Mouse (Mus musculus) MEL (cell line): ENCODE measurements around the gene Phf21a.

Experiments used
- BHLHE40 ChIP-seq: IDR thresholded peaks from 2 replicates; pipeline ENCODE4 v1.6.1; 2012; ENCODE audit warnings: low read depth, mild to moderate bottlenecking, inconsistent platforms, low read length, improper control_type of control experiment, borderline replicate concordance
- CTCF ChIP-seq, 3 experiments: IDR thresholded peaks in 2 of 3; conservative IDR thresholded peaks in 1 of 3; 2 replicates each; pipeline ENCODE4 v1.5.1; 2011 to 2012; ENCODE audit warnings: low read length in 3 of 3, low read depth in 2 of 3, mild to moderate bottlenecking in 2 of 3, improper control_type of control experiment in 1 of 3, inconsistent platforms in 1 of 3, mixed read lengths in 1 of 3, moderate library complexity in 1 of 3; ENCODE audit not compliant: control insufficient read depth in 1 of 3, insufficient read depth in 1 of 3, poor library complexity in 1 of 3, severe bottlenecking in 1 of 3
- EP300 ChIP-seq, 2 experiments: IDR thresholded peaks; 2 replicates each; pipeline ENCODE4 v1.6.1; 2011; ENCODE audit warnings: improper control_type of control experiment in 2 of 2, low read length in 2 of 2, low read depth in 1 of 2, mild to moderate bottlenecking in 1 of 2
- KAT2A ChIP-seq: conservative IDR thresholded peaks from 2 replicates; pipeline ENCODE4 v1.6.1; 2012; ENCODE audit warnings: low read depth, low read length, improper control_type of control experiment, inconsistent platforms
- MAZ ChIP-seq: IDR thresholded peaks from 2 replicates; pipeline ENCODE4 v1.6.1; 2012; ENCODE audit warnings: low read depth, mild to moderate bottlenecking, inconsistent platforms, low read length, improper control_type of control experiment
- MXI1 ChIP-seq: IDR thresholded peaks from 2 replicates; pipeline ENCODE4 v1.6.1; 2011; ENCODE audit warnings: mild to moderate bottlenecking, low read depth, low read length, improper control_type of control experiment
- MYC ChIP-seq: IDR thresholded peaks from 2 replicates; pipeline ENCODE4 v1.6.1; 2011; ENCODE audit warnings: low read depth, mild to moderate bottlenecking, low read length, improper control_type of control experiment, moderate library complexity
- NRF1 ChIP-seq: IDR thresholded peaks from 2 replicates; pipeline ENCODE4 v1.6.1; 2014; ENCODE audit warnings: low read depth, mild to moderate bottlenecking, inconsistent platforms, low read length, improper control_type of control experiment, moderate library complexity; ENCODE audit not compliant: poor library complexity, insufficient read depth, severe bottlenecking
- POLR2A ChIP-seq, 2 experiments: IDR thresholded peaks; 2 replicates each; pipeline ENCODE4 v1.6.1; 2011 to 2012; ENCODE audit warnings: low read length in 2 of 2, mild to moderate bottlenecking in 2 of 2, control low read depth in 1 of 2, improper control_type of control experiment in 1 of 2, low read depth in 1 of 2, moderate library complexity in 1 of 2; ENCODE audit not compliant: control insufficient read depth in 1 of 2, insufficient read depth in 1 of 2, poor library complexity in 1 of 2
- RAD21 ChIP-seq: IDR thresholded peaks from 2 replicates; pipeline ENCODE4 v1.6.1; 2011; ENCODE audit warnings: mild to moderate bottlenecking, low read depth, low read length, improper control_type of control experiment
- SIN3A ChIP-seq: IDR thresholded peaks from 2 replicates; pipeline ENCODE4 v1.6.1; 2012; ENCODE audit warnings: low read length, improper control_type of control experiment, inconsistent platforms

- TF ChIP-seq EP300 (IDR thresholded peaks at IDR 0.05; ENCODE audit: low read depth in 1 of 2, low read length in 2 of 2) (peak in 1 of 2 experiments; percentile 84; a peak in 2 of 4 replicates), POLR2A (IDR thresholded peaks at IDR 0.05; ENCODE audit: control insufficient read depth in 1 of 2, insufficient read depth in 1 of 2, low read depth in 1 of 2, low read length in 2 of 2, poor library complexity in 1 of 2) (peak; percentile 30 to 90; a peak in 2 of 4 replicates), CTCF (IDR thresholded peaks at IDR 0.05 in 2 of 3, conservative IDR thresholded peaks at IDR 0.05 in 1 of 3; ENCODE audit: control insufficient read depth in 1 of 3, insufficient read depth in 1 of 3, low read depth in 2 of 3, low read length in 3 of 3, poor library complexity in 1 of 3, severe bottlenecking in 1 of 3) (no peak), MAZ (peak; percentile 92), SIN3A (peak; percentile 54; the same call in 1 of the 2 replicates), BHLHE40 (no peak), MXI1 (peak; percentile 30), MYC (peak; percentile 90; the same call in 1 of the 2 replicates), RAD21 (no peak), KAT2A (peak; percentile 37; the same call in 1 of the 2 replicates), NRF1 (peak; percentile 98)
Observed at GRCm38 (mm10) chr2:92055101-92055813, 37.7 kb upstream of the Phf21a start.
